Mouse (Mus musculus): Measurements from ENCODE around the gene Dpm3. TPM values are rescaled to one million over a fixed set of nuclear protein-coding genes. Genes with fewer than 3 reads are reported as not detected.

The Dpm3 gene
- polyA plus RNA-seq, 1 experiment, result 222 TPM

GRCm38 (mm10) chr3:89284261-89284660 is 25.1 kb downstream of the Dpm3 start:
- Histone ChIP-seq H3K36me3 (ENCODE audit: control insufficient read depth, insufficient read depth) (no peaks in the 10 kb centered on the region), H3K4me3 (no peak overlapping the region), H3K4me2 (ENCODE audit: low read depth) (no peak overlapping the region), H3ac (ENCODE audit: control insufficient read depth, insufficient read length) (no peak overlapping the region), H3K27me3 (ENCODE audit: control insufficient read depth, insufficient read depth, insufficient read length) (peaks cover 13% of the 10 kb centered on the region), H3K79me2 (ENCODE audit: control insufficient read depth, insufficient read depth) (no peaks in the 10 kb centered on the region)
- TF ChIP-seq MYOD1 (IDR thresholded peaks at IDR 0.05; ENCODE audit: control insufficient read depth in 1 of 3, insufficient read length in 2 of 3, low read depth in 2 of 3) (no peak), TCF3 (IDR thresholded peaks at IDR 0.05; ENCODE audit: insufficient read length, low read depth) (no peak), MAX (IDR thresholded peaks at IDR 0.05; ENCODE audit: low read depth) (no peak), POLR2A (IDR thresholded peaks at IDR 0.05; ENCODE audit: insufficient read length, low read depth) (no peak)

GRCm38 (mm10) chr3:89285526-89285925 is 26.4 kb downstream of the Dpm3 start:
- H3K36me3 ChIP-seq (ENCODE audit: control insufficient read depth, insufficient read depth), result no peaks in the 10 kb centered on the region
- H3K4me2 ChIP-seq (ENCODE audit: low read depth), result no peak overlapping the region
- no peak overlapping the region for H3ac ChIP-seq (ENCODE audit: control insufficient read depth, insufficient read length)
- no peak overlapping the region for H3K4me3 ChIP-seq
- TF ChIP-seq SRF (IDR thresholded peaks at IDR 0.05; ENCODE audit: control insufficient read depth, insufficient read length, low read depth), result no peak
- TF ChIP-seq USF1 (IDR thresholded peaks at IDR 0.05; ENCODE audit: low read depth), result no peak
- TF ChIP-seq MAX (IDR thresholded peaks at IDR 0.05; ENCODE audit: low read depth), result no peak
- TF ChIP-seq TCF3 (IDR thresholded peaks at IDR 0.05; ENCODE audit: insufficient read length, low read depth), result no peak
- no peak for TF ChIP-seq CEBPB (IDR thresholded peaks at IDR 0.05; ENCODE audit: insufficient read depth, poor library complexity, severe bottlenecking)
- no peak for TF ChIP-seq E2F4 (IDR thresholded peaks at IDR 0.05; ENCODE audit: insufficient read depth)
- no peak for TF ChIP-seq MYOG (IDR thresholded peaks at IDR 0.05; ENCODE audit: control insufficient read depth in 1 of 3, insufficient read depth in 1 of 3, insufficient read length in 2 of 3, low read depth in 2 of 3)
- TF ChIP-seq REST (IDR thresholded peaks at IDR 0.05; ENCODE audit: insufficient read depth, insufficient read length), result no peak
- no peak for TF ChIP-seq TCF12 (IDR thresholded peaks at IDR 0.05; ENCODE audit: insufficient read depth, poor library complexity, severe bottlenecking)
- no peak for TF ChIP-seq MYOD1 (IDR thresholded peaks at IDR 0.05; ENCODE audit: control insufficient read depth in 1 of 3, insufficient read length in 2 of 3, low read depth in 2 of 3)
- TF ChIP-seq POLR2A (IDR thresholded peaks at IDR 0.05; ENCODE audit: insufficient read length, low read depth), result no peak
- no peak for TF ChIP-seq POLR2AphosphoS2 (IDR thresholded peaks at IDR 0.05; ENCODE audit: insufficient read length, low read depth)
- peaks cover 13% of the 10 kb centered on the region for H3K27me3 ChIP-seq (ENCODE audit: control insufficient read depth, insufficient read depth, insufficient read length)
- H3K79me2 ChIP-seq (ENCODE audit: control insufficient read depth, insufficient read depth), result no peaks in the 10 kb centered on the region

- no peaks in the 10 kb centered on the region for H3K36me3 ChIP-seq (ENCODE audit: control insufficient read depth, insufficient read depth)
- H3ac ChIP-seq (ENCODE audit: control insufficient read depth, insufficient read length), result no peak overlapping the region
- TF ChIP-seq CEBPB (IDR thresholded peaks at IDR 0.05; ENCODE audit: insufficient read depth, poor library complexity, severe bottlenecking), result no peak
- TF ChIP-seq TCF12 (IDR thresholded peaks at IDR 0.05; ENCODE audit: insufficient read depth, poor library complexity, severe bottlenecking), result no peak
- no peak for TF ChIP-seq MAX (IDR thresholded peaks at IDR 0.05; ENCODE audit: low read depth)
- no peak for TF ChIP-seq TCF3 (IDR thresholded peaks at IDR 0.05; ENCODE audit: insufficient read length, low read depth)
- no peak for TF ChIP-seq E2F4 (IDR thresholded peaks at IDR 0.05; ENCODE audit: insufficient read depth)
- no peak for TF ChIP-seq MYOD1 (IDR thresholded peaks at IDR 0.05; ENCODE audit: control insufficient read depth in 1 of 3, insufficient read length in 2 of 3, low read depth in 2 of 3)
- TF ChIP-seq REST (IDR thresholded peaks at IDR 0.05; ENCODE audit: insufficient read depth, insufficient read length), result no peak
- TF ChIP-seq POLR2AphosphoS2 (IDR thresholded peaks at IDR 0.05; ENCODE audit: insufficient read length, low read depth), result no peak
- TF ChIP-seq USF1 (IDR thresholded peaks at IDR 0.05; ENCODE audit: low read depth), result no peak
- no peak for TF ChIP-seq POLR2A (IDR thresholded peaks at IDR 0.05; ENCODE audit: insufficient read length, low read depth)
- H3K4me2 ChIP-seq (ENCODE audit: low read depth), result no peak overlapping the region
- no peak overlapping the region for H3K4me3 ChIP-seq
- H3K27me3 ChIP-seq (ENCODE audit: control insufficient read depth, insufficient read depth, insufficient read length), result peaks cover 13% of the 10 kb centered on the region
- no peaks in the 10 kb centered on the region for H3K79me2 ChIP-seq (ENCODE audit: control insufficient read depth, insufficient read depth)
These were observed 28.1 kb downstream of the Dpm3 start for GRCm38 (mm10) chr3:89287286-89287685.

- no peaks in the 10 kb centered on the region for H3K79me2 ChIP-seq (ENCODE audit: control insufficient read depth, insufficient read depth)
- no peak overlapping the region for H3K4me3 ChIP-seq
- H3K4me2 ChIP-seq (ENCODE audit: low read depth), result no peak overlapping the region
- peaks cover 13% of the 10 kb centered on the region for H3K27me3 ChIP-seq (ENCODE audit: control insufficient read depth, insufficient read depth, insufficient read length)
- H3ac ChIP-seq (ENCODE audit: control insufficient read depth, insufficient read length), result no peak overlapping the region
- H3K36me3 ChIP-seq (ENCODE audit: control insufficient read depth, insufficient read depth), result no peaks in the 10 kb centered on the region
- no peak for TF ChIP-seq MYOD1 (IDR thresholded peaks at IDR 0.05; ENCODE audit: control insufficient read depth in 1 of 3, insufficient read length in 2 of 3, low read depth in 2 of 3)
- no peak for TF ChIP-seq MAX (IDR thresholded peaks at IDR 0.05; ENCODE audit: low read depth)
- TF ChIP-seq TCF12 (IDR thresholded peaks at IDR 0.05; ENCODE audit: insufficient read depth, poor library complexity, severe bottlenecking), result no peak
These were observed 29.4 kb downstream of the Dpm3 start for GRCm38 (mm10) chr3:89288503-89288928.

GRCm38 (mm10) chr3:89291874-89292273 is 32.7 kb downstream of the Dpm3 start:
- Histone ChIP-seq H3K27me3 (ENCODE audit: control insufficient read depth, insufficient read depth, insufficient read length) (peaks cover 6% of the 10 kb centered on the region), H3K79me2 (ENCODE audit: control insufficient read depth, insufficient read depth) (no peaks in the 10 kb centered on the region), H3K4me3 (no peak overlapping the region), H3K36me3 (ENCODE audit: control insufficient read depth, insufficient read depth) (no peaks in the 10 kb centered on the region), H3ac (ENCODE audit: control insufficient read depth, insufficient read length) (no peak overlapping the region), H3K4me2 (ENCODE audit: low read depth) (no peak overlapping the region)
- TF ChIP-seq REST (IDR thresholded peaks at IDR 0.05; ENCODE audit: insufficient read depth, insufficient read length) (no peak), MYOD1 (IDR thresholded peaks at IDR 0.05; ENCODE audit: control insufficient read depth in 1 of 3, insufficient read length in 2 of 3, low read depth in 2 of 3) (no peak), MAX (IDR thresholded peaks at IDR 0.05; ENCODE audit: low read depth) (no peak), USF1 (IDR thresholded peaks at IDR 0.05; ENCODE audit: low read depth) (no peak), SRF (IDR thresholded peaks at IDR 0.05; ENCODE audit: control insufficient read depth, insufficient read length, low read depth) (no peak), POLR2A (IDR thresholded peaks at IDR 0.05; ENCODE audit: insufficient read length, low read depth) (no peak), TCF12 (IDR thresholded peaks at IDR 0.05; ENCODE audit: insufficient read depth, poor library complexity, severe bottlenecking) (no peak), E2F4 (IDR thresholded peaks at IDR 0.05; ENCODE audit: insufficient read depth) (no peak), POLR2AphosphoS2 (IDR thresholded peaks at IDR 0.05; ENCODE audit: insufficient read length, low read depth) (no peak), CEBPB (IDR thresholded peaks at IDR 0.05; ENCODE audit: insufficient read depth, poor library complexity, severe bottlenecking) (no peak), MYOG (IDR thresholded peaks at IDR 0.05; ENCODE audit: control insufficient read depth in 1 of 3, insufficient read depth in 1 of 3, insufficient read length in 2 of 3, low read depth in 2 of 3) (no peak), TCF3 (IDR thresholded peaks at IDR 0.05; ENCODE audit: insufficient read length, low read depth) (no peak)
